Mouse (Mus musculus): Measurements from ENCODE around the gene Gm20075.
"Not testable (repeated sequence)": the region's sequence is repeated elsewhere in the genome, so short reads cannot be mapped to it uniquely, and the experiment has no call there.

The Gm20075 gene

GRCm38 (mm10) chr13:96081276-96081675 is at the start of gene Gm20075:
TSS of gene Gm20075 (minus strand) at chr13:96081376.
- in situ Hi-C loops (cut with MboI; ENCODE audit: low pct_unique_long_range_greater_than_20kb in 1 of 2, low sequenced_read_pairs in 2 of 2, unreplicated experiment in 1 of 2) = not testable (repeated sequence)

DNA sequence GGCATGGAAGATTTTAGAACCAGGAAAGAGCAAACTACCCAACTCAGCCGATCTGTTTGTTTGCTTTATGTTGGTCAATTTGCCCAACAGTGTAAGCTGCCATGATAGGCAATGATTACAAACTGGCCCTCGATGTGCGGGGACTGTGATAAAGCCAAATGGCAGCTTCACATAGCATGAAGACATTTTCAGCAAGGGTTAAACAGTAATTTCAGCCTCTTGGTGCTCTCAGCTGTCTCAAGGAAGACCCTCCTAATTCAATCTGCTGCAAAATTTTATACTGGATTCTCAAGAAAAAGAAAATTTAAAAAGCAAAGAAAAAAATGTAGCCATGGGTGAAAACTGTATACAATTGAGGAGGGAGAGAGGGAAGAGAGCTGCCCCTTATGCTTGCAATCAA is 47.9 kb upstream of the Gm20075 start:
- in situ Hi-C loops (cut with MboI; ENCODE audit: low pct_unique_long_range_greater_than_20kb in 1 of 2, low sequenced_read_pairs in 2 of 2, unreplicated experiment in 1 of 2) = no loop called here

DNA sequence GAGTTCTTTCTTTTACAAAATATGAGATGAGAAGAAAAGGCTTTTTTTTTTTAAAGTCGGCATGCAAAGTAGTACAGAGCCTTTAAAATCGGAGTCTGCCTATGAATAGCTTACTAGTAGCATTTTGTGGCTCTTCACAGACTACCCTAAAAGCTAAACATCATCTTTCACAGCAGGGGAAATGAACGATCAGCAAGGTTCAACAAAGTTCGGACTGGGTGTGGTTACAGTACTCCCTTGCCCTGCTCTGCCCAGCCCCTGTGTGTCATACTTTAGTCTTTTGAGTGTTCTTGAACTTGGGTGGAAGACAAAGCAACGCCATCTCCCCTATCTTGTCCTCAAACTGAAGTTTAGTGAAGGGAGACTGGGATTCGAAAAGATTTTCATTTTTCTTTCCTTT is 45.5 kb upstream of the Gm20075 start:
- in situ Hi-C loops (cut with MboI; ENCODE audit: low pct_unique_long_range_greater_than_20kb in 1 of 2, low sequenced_read_pairs in 2 of 2, unreplicated experiment in 1 of 2) = no loop called here

- in situ Hi-C loops (cut with MboI; ENCODE audit: low pct_unique_long_range_greater_than_20kb in 1 of 2, low sequenced_read_pairs in 2 of 2, unreplicated experiment in 1 of 2) = no loop called here
Observed at GRCm38 (mm10) chr13:96125011-96125410, 43.8 kb upstream of the Gm20075 start.

DNA sequence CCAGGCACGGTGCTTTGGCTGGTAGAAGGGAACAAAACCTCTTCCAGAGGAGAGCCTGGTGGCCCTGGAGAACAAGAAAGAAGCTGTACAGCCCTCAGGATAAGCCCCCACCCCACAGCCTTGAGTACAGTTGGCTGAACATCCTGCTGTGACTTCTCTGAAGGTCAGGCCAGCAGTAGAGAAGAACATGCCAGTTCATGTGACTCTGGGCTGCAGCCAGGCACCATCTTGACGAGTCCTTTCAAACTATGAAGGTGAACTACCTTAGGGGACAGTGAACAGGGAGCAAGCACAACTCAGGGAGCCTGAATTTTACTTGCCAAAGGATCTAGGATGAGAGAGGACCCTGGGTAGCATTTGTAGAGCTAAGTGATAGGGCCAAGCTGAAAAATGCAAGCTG is 31.5 kb upstream of the Gm20075 start:
- in situ Hi-C loops (cut with MboI; ENCODE audit: low pct_unique_long_range_greater_than_20kb in 1 of 2, low sequenced_read_pairs in 2 of 2, unreplicated experiment in 1 of 2) = no loop called here

GRCm38 (mm10) chr13:96110767-96111166 is 29.6 kb upstream of the Gm20075 start:
- in situ Hi-C loops (cut with MboI; ENCODE audit: low pct_unique_long_range_greater_than_20kb in 1 of 2, low sequenced_read_pairs in 2 of 2, unreplicated experiment in 1 of 2) = no loop called here

DNA sequence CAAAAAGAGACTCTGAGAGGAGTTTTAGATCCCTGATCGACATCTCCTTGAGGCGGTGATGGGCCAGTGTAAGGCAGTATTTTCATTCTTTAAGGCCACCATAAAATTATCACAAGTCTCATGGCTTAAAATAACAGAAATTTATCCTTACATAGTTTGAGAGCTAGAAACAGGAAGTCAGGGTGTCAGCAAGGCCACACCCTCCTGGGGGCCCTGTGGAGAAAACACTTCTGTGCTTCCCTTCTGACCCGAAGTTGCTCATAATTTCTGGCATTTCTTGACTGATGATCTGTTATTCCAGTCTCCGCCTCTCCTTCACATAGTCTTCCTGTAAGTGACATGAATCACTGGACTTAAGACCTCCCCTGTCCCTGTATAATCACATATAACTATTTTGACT is 25.2 kb upstream of the Gm20075 start:
- in situ Hi-C loops (cut with MboI; ENCODE audit: low pct_unique_long_range_greater_than_20kb in 1 of 2, low sequenced_read_pairs in 2 of 2, unreplicated experiment in 1 of 2) = no loop called here

- in situ Hi-C loops (cut with MboI; ENCODE audit: low pct_unique_long_range_greater_than_20kb in 1 of 2, low sequenced_read_pairs in 2 of 2, unreplicated experiment in 1 of 2) = no loop called here
Observed at GRCm38 (mm10) chr13:96090929-96091328, 9.8 kb upstream of the Gm20075 start.

- in situ Hi-C loops (cut with MboI; ENCODE audit: low pct_unique_long_range_greater_than_20kb in 1 of 2, low sequenced_read_pairs in 2 of 2, unreplicated experiment in 1 of 2) = no loop called here
Observed at GRCm38 (mm10) chr13:96085581-96086302, 4.6 kb upstream of the Gm20075 start.

DNA sequence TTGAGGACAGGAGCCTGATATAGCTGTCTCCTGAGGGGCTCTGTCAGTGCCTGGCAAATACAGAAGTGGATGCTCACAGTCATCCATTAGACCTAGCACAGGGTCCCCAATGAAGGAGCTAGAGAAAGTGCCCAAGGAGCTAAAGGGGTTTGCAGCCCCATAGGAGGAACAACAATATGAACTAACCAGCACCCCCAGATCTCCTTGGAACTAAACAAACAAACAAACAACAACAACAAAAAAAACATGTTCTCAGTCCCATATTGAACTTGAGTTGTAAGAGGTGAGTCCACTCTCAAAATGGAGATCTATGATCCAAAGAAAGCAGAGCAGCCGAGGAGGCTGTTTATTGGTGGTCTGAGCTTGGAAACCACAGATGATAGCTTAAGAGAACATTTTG is 578 bp upstream of the Gm20075 start, which contains the start of gene Gm17190:
Gene Gm17190, plus strand, starts transcription at position 301 of the 400 bp plus-strand sequence.
- in situ Hi-C loops (cut with MboI; ENCODE audit: low pct_unique_long_range_greater_than_20kb in 1 of 2, low sequenced_read_pairs in 2 of 2, unreplicated experiment in 1 of 2) = not testable (repeated sequence)

DNA sequence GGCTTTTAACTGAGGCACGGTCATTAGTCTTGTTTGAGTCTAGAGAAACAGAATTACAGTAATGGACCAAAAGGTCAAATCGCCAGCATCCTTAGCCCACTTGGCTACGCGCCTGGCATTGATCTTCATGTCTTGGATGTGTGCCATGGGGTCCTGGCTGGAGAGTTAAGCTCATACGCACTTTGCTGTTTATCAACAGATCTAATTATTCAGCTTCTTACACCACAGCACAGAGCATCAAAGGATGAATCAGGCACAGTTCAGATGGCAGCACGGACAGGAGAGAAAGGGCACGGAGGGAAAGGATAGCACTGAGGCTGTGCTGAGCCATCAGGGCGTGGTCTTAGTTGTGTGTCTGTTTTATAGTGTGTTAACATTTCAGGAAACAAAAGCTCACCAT is 7.6 kb downstream of the Gm20075 start:
- in situ Hi-C loops (cut with MboI; ENCODE audit: low pct_unique_long_range_greater_than_20kb in 1 of 2, low sequenced_read_pairs in 2 of 2, unreplicated experiment in 1 of 2) = no loop called here

DNA sequence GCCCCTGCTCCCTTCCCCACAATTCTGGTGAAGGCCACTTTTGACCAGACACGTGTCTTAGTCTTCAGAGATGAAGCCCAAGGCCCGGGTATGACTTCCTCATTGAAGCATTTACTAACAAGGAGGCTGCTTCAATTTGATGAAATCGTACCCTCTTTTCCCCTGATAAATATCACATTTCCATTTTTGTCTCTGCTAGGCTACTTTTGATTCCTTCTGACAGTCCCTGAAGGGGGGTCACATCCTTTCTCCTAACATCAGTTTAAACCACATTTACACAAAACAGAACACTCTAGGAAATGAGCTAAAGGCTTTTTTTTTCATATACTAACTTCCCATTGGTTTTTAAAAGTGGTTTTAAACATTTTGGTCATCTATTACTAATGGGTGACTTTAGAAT is 28.4 kb downstream of the Gm20075 start:
- in situ Hi-C loops (cut with MboI; ENCODE audit: low pct_unique_long_range_greater_than_20kb in 1 of 2, low sequenced_read_pairs in 2 of 2, unreplicated experiment in 1 of 2) = no loop called here

DNA sequence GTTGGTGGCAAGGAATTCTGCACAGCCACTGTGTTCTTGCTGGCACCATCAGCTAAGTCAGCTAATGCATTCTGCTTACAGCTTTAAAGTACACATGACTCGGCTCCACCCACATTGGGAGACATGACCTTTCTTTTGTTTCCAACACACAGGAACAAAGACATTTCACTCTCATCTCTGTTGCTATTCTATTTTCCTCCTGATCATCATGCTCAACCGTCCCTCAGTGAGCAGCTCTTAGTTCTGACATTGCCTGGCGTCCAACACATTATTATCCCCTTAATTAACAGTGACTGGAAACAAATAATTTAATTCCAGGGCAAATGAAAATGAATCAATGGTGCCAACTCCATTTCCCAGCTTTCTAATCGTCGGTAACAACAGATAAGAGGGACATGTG is 35.8 kb downstream of the Gm20075 start:
- in situ Hi-C loops (cut with MboI; ENCODE audit: low pct_unique_long_range_greater_than_20kb in 1 of 2, low sequenced_read_pairs in 2 of 2, unreplicated experiment in 1 of 2) = loop anchor here in 1 of 2 experiments (25.0 kb wide), 2 partner anchors 192 to 542 kb away; no protein-coding TSS in a partner anchor

GRCm38 (mm10) chr13:96040275-96041042 is 40.7 kb downstream of the Gm20075 start:
- in situ Hi-C loops (cut with MboI; ENCODE audit: low pct_unique_long_range_greater_than_20kb in 1 of 2, low sequenced_read_pairs in 2 of 2, unreplicated experiment in 1 of 2) = loop anchor here in 1 of 2 experiments (25.0 kb wide), 2 partner anchors 197 to 547 kb away; no protein-coding TSS in a partner anchor

DNA sequence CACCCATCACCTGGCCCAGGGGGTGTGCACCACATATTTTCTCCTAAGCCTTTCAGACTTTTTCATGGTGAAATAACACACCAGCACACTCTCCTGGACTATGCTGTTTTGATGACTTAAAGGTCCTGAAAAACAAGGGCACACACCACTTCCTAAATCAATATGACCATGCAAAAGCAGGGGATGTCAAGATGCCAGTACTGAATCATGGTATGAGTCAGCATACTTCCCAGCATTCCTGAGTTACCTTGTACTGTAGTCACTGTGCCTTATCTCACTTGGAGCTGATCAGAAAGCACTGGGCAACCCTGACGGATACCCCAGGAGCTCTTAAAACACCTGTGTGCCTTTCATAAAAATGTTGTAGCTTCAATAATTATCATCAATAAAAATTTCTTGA is 41.6 kb downstream of the Gm20075 start:
- in situ Hi-C loops (cut with MboI; ENCODE audit: low pct_unique_long_range_greater_than_20kb in 1 of 2, low sequenced_read_pairs in 2 of 2, unreplicated experiment in 1 of 2) = loop anchor here in 1 of 2 experiments (25.0 kb wide), 2 partner anchors 198 to 548 kb away; no protein-coding TSS in a partner anchor

GRCm38 (mm10) chr13:96030368-96031223 is 50.6 kb downstream of the Gm20075 start:
- in situ Hi-C loops (cut with MboI; ENCODE audit: low pct_unique_long_range_greater_than_20kb in 1 of 2, low sequenced_read_pairs in 2 of 2, unreplicated experiment in 1 of 2) = loop anchor here in 1 of 2 experiments (25.0 kb wide), 2 partner anchors 207 to 557 kb away; no protein-coding TSS in a partner anchor
